Mouse (Mus musculus) common myeloid progenitor, adult 5-6 weeks (primary cell): Measurements from ENCODE around the gene Fubp1. TPM values are rescaled to one million over a fixed set of nuclear protein-coding genes. Genes with fewer than 3 reads are reported as not detected.

ENCODE experiments used
- ATAC-seq: replicated peaks from 2 replicates; pipeline ENCODE4 v1.8.0; 2016; ENCODE audit warnings: low read depth, mild to moderate bottlenecking, moderate TSS enrichment, inconsistent platforms; ENCODE audit not compliant: poor library complexity, severe bottlenecking
- total RNA-seq: library from RNA; stranded (forward); fragments of 200-1000, 187-1606 nt; gene quantifications from 2 replicates; pipeline ENCODE4 v1.2.3, GENCODE M21; 2017

The Fubp1 gene
- total RNA-seq, 1 experiment from 2014 or later = 244 TPM

- no peak for ATAC-seq
These were observed 61.0 kb downstream of the Fubp1 start for GRCm38 (mm10) chr3:152271071-152271710.

- no peak for ATAC-seq
These were observed 61.7 kb downstream of the Fubp1 start for GRCm38 (mm10) chr3:152271876-152272275.

- no peak for ATAC-seq
These were observed 62.9 kb downstream of the Fubp1 start for GRCm38 (mm10) chr3:152272974-152273685.

- no peak for ATAC-seq
These were observed 64.8 kb downstream of the Fubp1 start for GRCm38 (mm10) chr3:152275008-152275407.

GRCm38 (mm10) chr3:152276935-152277334 is 66.7 kb downstream of the Fubp1 start:
- ATAC-seq = no peak

GRCm38 (mm10) chr3:152277912-152278311 is 67.7 kb downstream of the Fubp1 start:
- no peak for ATAC-seq

- ATAC-seq = no peak
These were observed 68.2 kb downstream of the Fubp1 start for GRCm38 (mm10) chr3:152278431-152278830.

- no peak for ATAC-seq
These were observed 71.9 kb downstream of the Fubp1 start for GRCm38 (mm10) chr3:152282126-152282525.

- no peak for ATAC-seq
These were observed 74.1 kb downstream of the Fubp1 start for GRCm38 (mm10) chr3:152284306-152284705.

GRCm38 (mm10) chr3:152284759-152285158 is 74.5 kb downstream of the Fubp1 start:
- ATAC-seq = no peak

Other genes with a start within 250 kb of the Fubp1 start
- 1.2 TPM in 1 of 2 replicates, not detected in the other for gene Gipc2, start 44.2 kb upstream of the Fubp1 start, total RNA-seq
- 72.1 and 88.3 TPM in 2 replicates for gene Dnajb4, start 120 bp upstream of the Fubp1 start, total RNA-seq
- 0.64 TPM in 1 of 2 replicates, not detected in the other for gene Nexn, start 55.9 kb downstream of the Fubp1 start, total RNA-seq
- gene Miga1, start 130.0 kb downstream of the Fubp1 start, total RNA-seq = 25.3 and 29.1 TPM in 2 replicates
- gene Usp33, start 136.1 kb downstream of the Fubp1 start, total RNA-seq = 65.3 and 67.5 TPM in 2 replicates
- 75.6 and 95.0 TPM in 2 replicates for gene Zzz3, start 185.1 kb downstream of the Fubp1 start, total RNA-seq